Mouse (Mus musculus): Measurements from ENCODE around the gene Map7d1.

The Map7d1 gene

GRCm38 (mm10) chr4:126278565-126278915 lies 22.4 kb upstream of the Map7d1 start:
- no peak for TF ChIP-seq POU5F1 (IDR thresholded peaks at IDR 0.05; ENCODE audit: borderline replicate concordance, low read length)
- no peak for TF ChIP-seq CTCF (conservative IDR thresholded peaks at IDR 0.05; ENCODE audit: low read length)
- TF ChIP-seq NANOG (IDR thresholded peaks at IDR 0.05; ENCODE audit: borderline replicate concordance, low read length): no peak
- peak overlapping the region; percentile 73 for H3K4me3 ChIP-seq (replicated peaks; ENCODE audit: low read length)

GRCm38 (mm10) chr4:126277906-126278564 lies 21.9 kb upstream of the Map7d1 start:
- TF ChIP-seq NANOG (IDR thresholded peaks at IDR 0.05; ENCODE audit: borderline replicate concordance, low read length): no peak
- no peak for TF ChIP-seq POU5F1 (IDR thresholded peaks at IDR 0.05; ENCODE audit: borderline replicate concordance, low read length)
- peak; percentile 75 for TF ChIP-seq CTCF (conservative IDR thresholded peaks at IDR 0.05; ENCODE audit: low read length)
- Histone ChIP-seq H3K9me3 (ENCODE audit: low read length) (no peaks in the 10 kb centered on the region), H3K27me3 (ENCODE audit: insufficient read depth, low read length) (peaks cover 40% of the 10 kb centered on the region), H3K4me1 (replicated peaks; ENCODE audit: low read depth, low read length) (peaks cover 72% of the 10 kb centered on the region), H3K36me3 (ENCODE audit: insufficient read depth, low read length) (peaks cover 12% of the 10 kb centered on the region), H3K4me3 (replicated peaks; ENCODE audit: low read length) (peak overlapping the region; percentile 73)

More at GRCm38 (mm10) chr4:126278565-126278915, 22.4 kb upstream of the Map7d1 start:
- Histone ChIP-seq H3K36me3 (ENCODE audit: insufficient read depth, low read length) (peaks cover 7% of the 10 kb centered on the region), H3K4me1 (replicated peaks; ENCODE audit: low read depth, low read length) (peaks cover 67% of the 10 kb centered on the region), H3K27me3 (ENCODE audit: insufficient read depth, low read length) (peaks cover 45% of the 10 kb centered on the region), H3K9me3 (ENCODE audit: low read length) (no peaks in the 10 kb centered on the region)

- peaks cover 23% of the 10 kb centered on the region for H3K36me3 ChIP-seq (ENCODE audit: insufficient read depth, low read length)
- H3K4me1 ChIP-seq (replicated peaks; ENCODE audit: low read depth, low read length): peaks cover 66% of the 10 kb centered on the region
- H3K9me3 ChIP-seq (ENCODE audit: low read length): no peaks in the 10 kb centered on the region
- no peak overlapping the region for H3K4me3 ChIP-seq (replicated peaks; ENCODE audit: low read length)
- peaks cover 26% of the 10 kb centered on the region for H3K27me3 ChIP-seq (ENCODE audit: insufficient read depth, low read length)
- TF ChIP-seq CTCF (conservative IDR thresholded peaks at IDR 0.05; ENCODE audit: low read length): no peak
- TF ChIP-seq NANOG (IDR thresholded peaks at IDR 0.05; ENCODE audit: borderline replicate concordance, low read length): no peak
- no peak for TF ChIP-seq POU5F1 (IDR thresholded peaks at IDR 0.05; ENCODE audit: borderline replicate concordance, low read length)
Observed at GRCm38 (mm10) chr4:126275681-126276131, 19.6 kb upstream of the Map7d1 start.

- Histone ChIP-seq H3K4me3 (replicated peaks; ENCODE audit: low read length) (no peak overlapping the region), H3K9me3 (ENCODE audit: low read length) (no peaks in the 10 kb centered on the region), H3K27me3 (ENCODE audit: insufficient read depth, low read length) (peaks cover 20% of the 10 kb centered on the region), H3K4me1 (replicated peaks; ENCODE audit: low read depth, low read length) (peaks cover 71% of the 10 kb centered on the region), H3K36me3 (ENCODE audit: insufficient read depth, low read length) (peaks cover 23% of the 10 kb centered on the region)
- TF ChIP-seq POU5F1 (IDR thresholded peaks at IDR 0.05; ENCODE audit: borderline replicate concordance, low read length) (no peak), NANOG (IDR thresholded peaks at IDR 0.05; ENCODE audit: borderline replicate concordance, low read length) (no peak), CTCF (conservative IDR thresholded peaks at IDR 0.05; ENCODE audit: low read length) (no peak)
Observed at GRCm38 (mm10) chr4:126275081-126275480, 18.9 kb upstream of the Map7d1 start.

- Histone ChIP-seq H3K27me3 (ENCODE audit: insufficient read depth, low read length) (peaks cover 9% of the 10 kb centered on the region), H3K36me3 (ENCODE audit: insufficient read depth, low read length) (peaks cover 23% of the 10 kb centered on the region)
Observed at GRCm38 (mm10) chr4:126273753-126274152, 17.6 kb upstream of the Map7d1 start.

GRCm38 (mm10) chr4:126269292-126269691 lies 13.1 kb upstream of the Map7d1 start:
- Histone ChIP-seq H3K9me3 (ENCODE audit: low read length) (no peaks in the 10 kb centered on the region), H3K27me3 (ENCODE audit: insufficient read depth, low read length) (peaks cover 5% of the 10 kb centered on the region; the same call in 1 of the 2 replicates), H3K4me1 (replicated peaks; ENCODE audit: low read depth, low read length) (peaks cover 27% of the 10 kb centered on the region), H3K4me3 (replicated peaks; ENCODE audit: low read length) (no peak overlapping the region), H3K36me3 (ENCODE audit: insufficient read depth, low read length) (peaks cover 23% of the 10 kb centered on the region)
- TF ChIP-seq POU5F1 (IDR thresholded peaks at IDR 0.05; ENCODE audit: borderline replicate concordance, low read length) (no peak), CTCF (conservative IDR thresholded peaks at IDR 0.05; ENCODE audit: low read length) (no peak), NANOG (IDR thresholded peaks at IDR 0.05; ENCODE audit: borderline replicate concordance, low read length) (no peak)

More at GRCm38 (mm10) chr4:126273753-126274152, 17.6 kb upstream of the Map7d1 start:
- Histone ChIP-seq H3K4me1 (replicated peaks; ENCODE audit: low read depth, low read length) (peaks cover 58% of the 10 kb centered on the region), H3K4me3 (replicated peaks; ENCODE audit: low read length) (no peak overlapping the region), H3K9me3 (ENCODE audit: low read length) (no peaks in the 10 kb centered on the region)
- no peak for TF ChIP-seq CTCF (conservative IDR thresholded peaks at IDR 0.05; ENCODE audit: low read length)
- no peak for TF ChIP-seq NANOG (IDR thresholded peaks at IDR 0.05; ENCODE audit: borderline replicate concordance, low read length)
- no peak for TF ChIP-seq POU5F1 (IDR thresholded peaks at IDR 0.05; ENCODE audit: borderline replicate concordance, low read length)

- TF ChIP-seq CTCF (conservative IDR thresholded peaks at IDR 0.05; ENCODE audit: low read length): peak; percentile 95
- TF ChIP-seq POU5F1 (IDR thresholded peaks at IDR 0.05; ENCODE audit: borderline replicate concordance, low read length): no peak
- TF ChIP-seq NANOG (IDR thresholded peaks at IDR 0.05; ENCODE audit: borderline replicate concordance, low read length): no peak
- Histone ChIP-seq H3K36me3 (ENCODE audit: insufficient read depth, low read length) (0 out of 2 replicates have a peak, but pooled peaks cover 3% of the 10 kb centered on the region), H3K4me1 (replicated peaks; ENCODE audit: low read depth, low read length) (peaks cover 54% of the 10 kb centered on the region), H3K4me3 (replicated peaks; ENCODE audit: low read length) (peak within 1 kb of the TSS; percentile 87), H3K27me3 (ENCODE audit: insufficient read depth, low read length) (peaks cover 14% of the 10 kb centered on the region), H3K9me3 (ENCODE audit: low read length) (no peaks in the 10 kb centered on the region)
Observed at GRCm38 (mm10) chr4:126262119-126262807, 6.1 kb upstream of the Map7d1 start, which contains the start of gene Trappc3. Trappc3 (plus strand) TSS chr4:126262325.

- peak overlapping the region; percentile 66; the same call in 1 of the 2 replicates for H3K4me3 ChIP-seq (replicated peaks; ENCODE audit: low read length)
- TF ChIP-seq POU5F1 (IDR thresholded peaks at IDR 0.05; ENCODE audit: borderline replicate concordance, low read length) (no peak), NANOG (IDR thresholded peaks at IDR 0.05; ENCODE audit: borderline replicate concordance, low read length) (no peak), CTCF (conservative IDR thresholded peaks at IDR 0.05; ENCODE audit: low read length) (no peak)
- H3K9me3 ChIP-seq (ENCODE audit: low read length): no peaks in the 10 kb centered on the region
Observed at GRCm38 (mm10) chr4:126261675-126262074, 5.5 kb upstream of the Map7d1 start.

More at GRCm38 (mm10) chr4:126261675-126262074, 5.5 kb upstream of the Map7d1 start:
- peaks cover 60% of the 10 kb centered on the region for H3K4me1 ChIP-seq (replicated peaks; ENCODE audit: low read depth, low read length)
- peaks cover 20% of the 10 kb centered on the region for H3K27me3 ChIP-seq (ENCODE audit: insufficient read depth, low read length)
- H3K36me3 ChIP-seq (ENCODE audit: insufficient read depth, low read length): 0 out of 2 replicates have a peak, but pooled peaks cover 3% of the 10 kb centered on the region

Data from E14TG2a.4 (cell line).